Mouse (Mus musculus) midbrain, embryonic 15.5 days (tissue): ENCODE results near the gene Ypel2. TPM values are rescaled to one million over a fixed set of nuclear protein-coding genes. Genes with fewer than 3 reads are reported as not detected.
"Not testable (repeated sequence)": the region's sequence is repeated elsewhere in the genome, so short reads cannot be mapped to it uniquely, and the experiment has no call there.

Experiments
- ATAC-seq: fragments of 200-750 bp; cut with Nextera tagmentation; replicated peaks from 2 replicates; pipeline ENCODE4 v1.8.0; 2017; ENCODE audit warnings: moderate TSS enrichment
- H3K27ac ChIP-seq: fragments of 300-500 bp; sonication (generic); 2 replicates; pipeline ENCODE4 v1.5.1; 2015; ENCODE audit warnings: mild to moderate bottlenecking, inconsistent platforms
- H3K27me3 ChIP-seq: fragments of 300-500 bp; sonication (generic); replicated peaks from 2 replicates; pipeline ENCODE4 v1.6.1; 2015; ENCODE audit warnings: inconsistent platforms
- H3K36me3 ChIP-seq: fragments of 300-500 bp; sonication (generic); replicated peaks from 2 replicates; pipeline ENCODE4 v1.6.1; 2015; ENCODE audit warnings: inconsistent platforms
- H3K4me1 ChIP-seq: fragments of 300-500 bp; sonication (generic); 2 replicates; pipeline ENCODE4 v1.6.1; 2015; ENCODE audit warnings: inconsistent platforms
- H3K4me2 ChIP-seq: fragments of 300-500 bp; sonication (generic); 2 replicates; pipeline ENCODE4 v1.6.1; 2015; ENCODE audit warnings: inconsistent platforms, mild to moderate bottlenecking, moderate library complexity
- H3K4me3 ChIP-seq: fragments of 300-500 bp; sonication (generic); 2 replicates; pipeline ENCODE4 v1.5.1; 2015; ENCODE audit warnings: mild to moderate bottlenecking, inconsistent platforms
- H3K9ac ChIP-seq: fragments of 300-500 bp; sonication (generic); 2 replicates; pipeline ENCODE4 v1.6.1; 2015; ENCODE audit warnings: mild to moderate bottlenecking, inconsistent platforms
- H3K9me3 ChIP-seq: fragments of 300-500 bp; sonication (generic); 2 replicates; pipeline ENCODE4 v1.6.1; 2016; ENCODE audit warnings: inconsistent platforms
- WGBS: fragments of 180-500 bp; shearing (Covaris S2); methylation state at CpG from one replicate; pipeline ENCODE4 v1.1.7; 2015; ENCODE audit warnings: mixed read lengths; 5-methylcytosine and 5-hydroxymethylcytosine counted together
- polyA plus RNA-seq: library from polyadenylated mRNA; unstranded; fragments of >200 nt; fragmentation: Nextera tagmentation; extraction: Ambion mirVana; gene quantifications from 2 replicates; pipeline ENCODE4 v1.2.1, GENCODE M21; 2015

Gene Ypel2
- polyA plus RNA-seq, result 6.6 and 6.8 TPM in 2 replicates

- WGBS, result under 1% methylated on average over 76 of the region's 96 CpGs
- H3K9ac ChIP-seq, result peak within 1 kb of the TSS; percentile 70
- H3K9me3 ChIP-seq, result no peaks in the 10 kb centered on the region
- H3K27me3 ChIP-seq, result no peaks in the 10 kb centered on the region
- H3K27ac ChIP-seq, result peak within 1 kb of the TSS; percentile 89
- peaks cover 51% of the 10 kb centered on the region for H3K4me1 ChIP-seq
- peak; percentile 100 for ATAC-seq
- H3K36me3 ChIP-seq, result no peaks in the 10 kb centered on the region
- peak within 1 kb of the TSS; percentile 94 for H3K4me2 ChIP-seq
- H3K4me3 ChIP-seq, result peak within 1 kb of the TSS; percentile 91
Measured at GRCm38 (mm10) chr11:86993041-86994037, at the start of gene Ypel2. Gene Ypel2 (minus strand): TSS chr11:86993707.

- peaks cover 59% of the 10 kb centered on the region for H3K36me3 ChIP-seq
- H3K9me3 ChIP-seq, result no peaks in the 10 kb centered on the region
- no peaks in the 10 kb centered on the region for H3K4me1 ChIP-seq
- H3K27ac ChIP-seq, result no peak overlapping the region
- no peak for ATAC-seq
- H3K27me3 ChIP-seq, result no peaks in the 10 kb centered on the region
- no peak overlapping the region for H3K9ac ChIP-seq
- H3K4me3 ChIP-seq, result no peak overlapping the region
- H3K4me2 ChIP-seq, result no peak overlapping the region
- 95% methylated on average over 3 of the region's 3 CpGs for WGBS
Measured at GRCm38 (mm10) chr11:87043052-87043451, 49.5 kb upstream of the Ypel2 start.

- no peak overlapping the region for H3K4me3 ChIP-seq
- peaks cover 68% of the 10 kb centered on the region for H3K36me3 ChIP-seq
- H3K27ac ChIP-seq, result no peak overlapping the region
- H3K9me3 ChIP-seq, result no peaks in the 10 kb centered on the region
- H3K9ac ChIP-seq, result no peak overlapping the region
- 89% methylated on average over 9 of the region's 9 CpGs for WGBS
- no peak for ATAC-seq
- no peaks in the 10 kb centered on the region for H3K27me3 ChIP-seq
- no peaks in the 10 kb centered on the region for H3K4me1 ChIP-seq
- H3K4me2 ChIP-seq, result no peak overlapping the region
Measured at GRCm38 (mm10) chr11:87039307-87039963, 45.9 kb upstream of the Ypel2 start.

DNA sequence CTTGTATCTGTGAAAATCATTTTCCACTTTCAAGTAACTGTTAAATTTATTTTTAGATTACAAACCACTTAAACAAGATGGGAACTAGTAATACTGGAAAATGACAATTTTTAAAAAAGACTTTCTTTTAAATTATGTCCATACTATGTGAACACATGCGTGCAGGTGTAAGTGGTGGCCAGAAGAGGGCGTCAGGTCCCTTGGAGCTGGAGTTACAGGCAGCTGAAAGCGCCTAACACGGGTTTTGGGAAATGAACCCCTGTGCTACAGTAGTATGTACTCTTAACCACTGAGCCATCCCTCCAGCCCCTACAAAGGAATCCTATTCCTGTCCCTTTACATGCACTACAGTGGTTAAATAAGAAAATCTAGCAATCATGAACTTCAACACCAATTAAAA is 42.7 kb upstream of the Ypel2 start:
- Histone ChIP-seq H3K9me3 (no peaks in the 10 kb centered on the region), H3K27ac (no peak overlapping the region), H3K27me3 (no peaks in the 10 kb centered on the region), H3K9ac (no peak overlapping the region), H3K36me3 (peaks cover 63% of the 10 kb centered on the region), H3K4me1 (no peaks in the 10 kb centered on the region), H3K4me3 (no peak overlapping the region), H3K4me2 (no peak overlapping the region)
- no peak for ATAC-seq
- WGBS, result 68% methylated on average over 4 of the region's 4 CpGs

GRCm38 (mm10) chr11:87028212-87028611 is 34.7 kb upstream of the Ypel2 start:
- WGBS, result 93% methylated on average over 3 of the region's 3 CpGs
- no peak for ATAC-seq

GRCm38 (mm10) chr11:87026096-87026875 is 32.8 kb upstream of the Ypel2 start:
- no peak for ATAC-seq
- no peaks in the 10 kb centered on the region for H3K27me3 ChIP-seq
- H3K9ac ChIP-seq, result no peak overlapping the region
- no peaks in the 10 kb centered on the region for H3K9me3 ChIP-seq
- no peaks in the 10 kb centered on the region for H3K36me3 ChIP-seq
- no peak overlapping the region for H3K27ac ChIP-seq
- no peak overlapping the region for H3K4me2 ChIP-seq
- H3K4me3 ChIP-seq, result no peak overlapping the region
- no peaks in the 10 kb centered on the region for H3K4me1 ChIP-seq
- 77% methylated on average over 9 of the region's 9 CpGs for WGBS

More at GRCm38 (mm10) chr11:87028212-87028611, 34.7 kb upstream of the Ypel2 start:
- H3K4me2 ChIP-seq, result no peak overlapping the region
- no peaks in the 10 kb centered on the region for H3K4me1 ChIP-seq
- no peak overlapping the region for H3K9ac ChIP-seq
- H3K4me3 ChIP-seq, result no peak overlapping the region
- peaks cover 8% of the 10 kb centered on the region for H3K36me3 ChIP-seq
- H3K27ac ChIP-seq, result no peak overlapping the region
- no peaks in the 10 kb centered on the region for H3K27me3 ChIP-seq
- no peaks in the 10 kb centered on the region for H3K9me3 ChIP-seq

DNA sequence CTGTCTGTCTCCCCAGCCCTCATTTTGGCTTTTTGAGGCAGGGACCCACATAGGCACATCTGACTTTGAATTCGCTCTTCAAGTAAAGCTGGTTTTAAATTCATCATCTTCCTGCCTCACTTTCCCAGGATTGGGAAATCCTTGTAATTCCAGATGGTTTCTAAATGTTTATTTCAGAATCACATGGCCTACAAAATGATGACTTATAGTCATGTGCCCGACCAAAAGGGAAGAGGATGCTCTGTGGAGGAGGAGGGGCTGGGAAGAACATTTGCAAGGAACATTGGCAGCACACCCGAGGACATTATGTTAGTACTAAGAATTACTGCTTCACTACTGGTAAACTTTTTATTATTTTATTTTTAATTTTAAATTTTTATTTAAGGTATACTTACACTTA is 31.8 kb upstream of the Ypel2 start:
- Histone ChIP-seq H3K36me3 (no peaks in the 10 kb centered on the region), H3K4me3 (no peak overlapping the region), H3K27ac (no peak overlapping the region), H3K9me3 (no peaks in the 10 kb centered on the region), H3K9ac (no peak overlapping the region), H3K4me2 (no peak overlapping the region), H3K27me3 (no peaks in the 10 kb centered on the region), H3K4me1 (no peaks in the 10 kb centered on the region)
- ATAC-seq, result no peak
- 82% methylated on average over 3 of the region's 3 CpGs for WGBS

GRCm38 (mm10) chr11:87023240-87023639 is 29.7 kb upstream of the Ypel2 start:
- not testable (repeated sequence) for H3K27ac ChIP-seq, H3K27me3 ChIP-seq, H3K4me3 ChIP-seq, H3K4me2 ChIP-seq, H3K9me3 ChIP-seq, ATAC-seq, H3K36me3 ChIP-seq, H3K4me1 ChIP-seq, H3K9ac ChIP-seq
- WGBS, result 69% methylated on average over 8 of the region's 8 CpGs

GRCm38 (mm10) chr11:87022765-87023164 is 29.3 kb upstream of the Ypel2 start:
- Histone ChIP-seq H3K4me1 (no peaks in the 10 kb centered on the region), H3K4me2 (no peak overlapping the region), H3K27ac (no peak overlapping the region), H3K36me3 (no peaks in the 10 kb centered on the region), H3K9ac (no peak overlapping the region), H3K27me3 (no peaks in the 10 kb centered on the region), H3K9me3 (no peaks in the 10 kb centered on the region), H3K4me3 (no peak overlapping the region)
- ATAC-seq, result no peak
- 80% methylated on average over 4 of the region's 4 CpGs for WGBS

- Histone ChIP-seq H3K9ac (no peak overlapping the region), H3K27ac (no peak overlapping the region), H3K4me2 (no peak overlapping the region), H3K27me3 (no peaks in the 10 kb centered on the region), H3K9me3 (no peaks in the 10 kb centered on the region), H3K4me3 (no peak overlapping the region), H3K4me1 (no peaks in the 10 kb centered on the region), H3K36me3 (no peaks in the 10 kb centered on the region)
- ATAC-seq, result no peak
Measured at GRCm38 (mm10) chr11:87021551-87021950, 28.0 kb upstream of the Ypel2 start.

- 87% methylated on average over 5 of the region's 5 CpGs for WGBS
- Histone ChIP-seq H3K9me3 (no peaks in the 10 kb centered on the region), H3K4me2 (no peak overlapping the region), H3K27ac (no peak overlapping the region), H3K9ac (no peak overlapping the region), H3K36me3 (no peaks in the 10 kb centered on the region), H3K27me3 (no peaks in the 10 kb centered on the region), H3K4me3 (no peak overlapping the region), H3K4me1 (no peaks in the 10 kb centered on the region)
- no peak for ATAC-seq
Measured at GRCm38 (mm10) chr11:87020449-87020848, 26.9 kb upstream of the Ypel2 start.

DNA sequence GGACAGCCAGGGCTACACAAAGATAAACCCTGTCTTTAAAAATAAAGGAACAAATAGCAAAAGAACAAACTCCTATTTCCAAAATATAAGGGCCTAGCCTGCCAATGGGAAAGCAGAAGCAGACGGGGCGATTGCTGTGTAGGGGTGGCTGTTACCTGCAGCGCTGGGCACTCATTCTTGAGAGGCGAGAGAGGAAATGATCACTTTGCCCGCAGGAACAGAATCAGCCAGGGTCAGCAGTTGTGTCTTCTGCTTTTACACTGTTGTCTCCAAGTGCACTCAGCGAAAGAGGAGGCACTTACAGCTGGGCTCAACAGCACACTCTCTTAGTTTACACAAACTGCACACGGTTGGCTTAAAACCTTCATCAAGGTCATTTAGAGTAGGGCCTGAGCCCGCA is 25.9 kb upstream of the Ypel2 start:
- WGBS, result 88% methylated on average over 8 of the region's 8 CpGs

More for the DNA sequence above, 25.9 kb upstream of the Ypel2 start:
- H3K9ac ChIP-seq, result no peak overlapping the region
- ATAC-seq, result no peak
- no peaks in the 10 kb centered on the region for H3K4me1 ChIP-seq
- H3K27me3 ChIP-seq, result no peaks in the 10 kb centered on the region
- no peaks in the 10 kb centered on the region for H3K9me3 ChIP-seq
- no peak overlapping the region for H3K27ac ChIP-seq
- H3K4me3 ChIP-seq, result no peak overlapping the region
- no peaks in the 10 kb centered on the region for H3K36me3 ChIP-seq
- H3K4me2 ChIP-seq, result no peak overlapping the region
